Mouse (Mus musculus) forebrain, embryonic 10.5 days (tissue): ENCODE measurements around the gene Gtf3a. TPM values are rescaled to one million over a fixed set of nuclear protein-coding genes. Genes with fewer than 3 reads are reported as not detected.
"Not testable (repeated sequence)": the region's sequence is repeated elsewhere in the genome, so short reads cannot be mapped to it uniquely, and the experiment has no call there.

ENCODE experiments used
- DNase-seq: peaks from one replicate; pipeline ENCODE4 v3.0.0-alpha.2; 2017; ENCODE audit warnings: low spot score; ENCODE audit errors: extremely low spot score
- H3K27ac ChIP-seq: fragments of 300-500 bp; sonication (generic); 2 replicates; pipeline ENCODE4 v1.5.1; 2016; ENCODE audit warnings: mild to moderate bottlenecking
- H3K27me3 ChIP-seq: fragments of 300-500 bp; sonication (generic); 2 replicates; pipeline ENCODE4 v1.6.1; 2016; ENCODE audit warnings: mild to moderate bottlenecking; ENCODE audit not compliant: poor library complexity, severe bottlenecking
- H3K36me3 ChIP-seq: fragments of 300-500 bp; sonication (generic); replicated peaks from 2 replicates; pipeline ENCODE4 v1.6.1; 2016; ENCODE audit warnings: mild to moderate bottlenecking, moderate library complexity
- H3K4me1 ChIP-seq: fragments of 300-500 bp; sonication (generic); 2 replicates; pipeline ENCODE4 v1.6.1; 2016
- H3K4me3 ChIP-seq: fragments of 300-500 bp; sonication (generic); 2 replicates; pipeline ENCODE4 v1.5.1; 2016; ENCODE audit warnings: mild to moderate bottlenecking, moderate library complexity
- H3K9me3 ChIP-seq: fragments of 300-500 bp; sonication (generic); 2 replicates; pipeline ENCODE4 v1.6.1; 2016; ENCODE audit warnings: mild to moderate bottlenecking, moderate library complexity
- WGBS: fragments of 180-500 bp; shearing (Covaris S2); methylation state at CpG from one replicate; pipeline ENCODE4 v1.1.7; 2016; 5-methylcytosine and 5-hydroxymethylcytosine counted together
- polyA plus RNA-seq: library from polyadenylated mRNA; unstranded; fragments of >200 nt; fragmentation: Nextera tagmentation; extraction: Ambion mirVana; gene quantifications from 2 replicates; pipeline ENCODE4 v1.2.1, GENCODE M21; 2016

The Gtf3a gene
- 149 and 150 TPM in 2 replicates for polyA plus RNA-seq

DNA sequence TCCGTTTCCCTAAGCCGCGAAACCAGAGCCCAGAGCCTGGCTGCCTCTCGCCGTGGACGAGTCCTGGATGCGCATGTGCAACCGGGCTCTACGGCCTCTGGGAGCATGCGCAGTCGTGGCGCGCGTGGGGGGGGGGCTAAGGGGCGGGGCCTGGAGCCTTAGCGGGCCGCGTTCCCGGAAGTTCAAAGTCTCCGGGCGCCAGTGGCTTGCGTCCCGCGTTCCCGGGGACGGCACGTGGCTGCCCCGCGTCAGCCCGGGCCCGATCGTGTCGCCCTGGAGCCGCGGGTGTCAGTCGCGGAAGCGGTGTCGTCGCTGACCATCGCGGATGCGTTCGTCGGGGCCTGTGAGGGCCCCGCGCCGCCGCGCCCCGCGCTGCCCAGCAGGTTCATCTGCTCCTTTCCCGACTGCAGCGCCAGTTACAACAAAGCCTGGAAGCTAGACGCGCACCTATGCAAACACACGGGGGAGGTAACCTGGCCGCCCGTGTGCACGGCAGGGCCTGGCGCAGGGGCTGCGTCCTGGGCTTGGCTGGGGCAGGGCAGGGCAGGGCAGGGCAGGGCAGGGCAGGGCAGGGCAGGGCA lies at the start of gene Gtf3a:
Gene Gtf3a (plus strand): TSS at position 150 of the 581 bp plus-strand sequence.
- no peaks in the 10 kb centered on the region for H3K27me3 ChIP-seq
- peaks cover 35% of the 10 kb centered on the region for H3K36me3 ChIP-seq
- WGBS, result under 1% methylated on average over 62 of the region's 62 CpGs
- DNase-seq, result peak; percentile 93
- H3K9me3 ChIP-seq, result peaks cover 4% of the 10 kb centered on the region; the same call in 1 of the 2 replicates
- peak within 1 kb of the TSS; percentile 94 for H3K27ac ChIP-seq
- H3K4me1 ChIP-seq, result peaks cover 22% of the 10 kb centered on the region
- peak within 1 kb of the TSS; percentile 88 for H3K4me3 ChIP-seq

GRCm38 (mm10) chr5:146900331-146900730 lies 48.1 kb upstream of the Gtf3a start:
- Histone ChIP-seq H3K27me3 (0 out of 2 replicates have a peak, but pooled peaks cover 3% of the 10 kb centered on the region), H3K36me3 (no peaks in the 10 kb centered on the region), H3K27ac (no peak overlapping the region), H3K4me3 (no peak overlapping the region), H3K9me3 (no peaks in the 10 kb centered on the region), H3K4me1 (no peaks in the 10 kb centered on the region; the same call in 1 of the 2 replicates)
- no peak for DNase-seq
- 51% methylated on average over 7 of the region's 7 CpGs for WGBS

GRCm38 (mm10) chr5:146901501-146901900 lies 47.0 kb upstream of the Gtf3a start:
- no peak overlapping the region for H3K4me3 ChIP-seq
- WGBS, result 87% methylated on average over 2 of the region's 2 CpGs
- no peaks in the 10 kb centered on the region for H3K36me3 ChIP-seq
- peaks cover 7% of the 10 kb centered on the region for H3K4me1 ChIP-seq
- no peak for DNase-seq
- H3K9me3 ChIP-seq, result no peaks in the 10 kb centered on the region
- H3K27ac ChIP-seq, result no peak overlapping the region
- 0 out of 2 replicates have a peak, but pooled peaks cover 3% of the 10 kb centered on the region for H3K27me3 ChIP-seq

DNA sequence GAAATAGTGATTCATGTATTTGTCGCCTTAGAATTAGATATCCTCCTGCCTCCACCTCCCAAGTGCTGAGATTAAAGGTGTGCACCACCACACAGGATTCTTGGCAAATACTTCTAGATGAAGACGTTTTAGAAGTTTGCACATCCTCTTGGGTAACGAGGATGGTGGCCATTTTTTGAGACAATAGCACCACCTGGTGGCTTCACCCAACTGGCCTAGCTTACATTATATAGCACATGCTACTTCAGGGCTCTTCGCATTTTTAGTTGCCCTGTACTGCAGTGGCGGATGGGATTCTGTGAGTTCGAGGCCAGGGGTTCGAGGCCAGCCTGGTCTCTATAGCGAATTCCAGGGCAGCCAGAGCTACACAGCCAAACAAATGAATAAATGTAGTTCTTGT lies 44.1 kb upstream of the Gtf3a start:
- peaks cover 7% of the 10 kb centered on the region for H3K4me1 ChIP-seq
- peaks cover 18% of the 10 kb centered on the region for H3K27me3 ChIP-seq
- no peaks in the 10 kb centered on the region for H3K36me3 ChIP-seq
- no peaks in the 10 kb centered on the region for H3K9me3 ChIP-seq
- H3K4me3 ChIP-seq, result no peak overlapping the region
- DNase-seq, result peak; percentile 57
- no peak overlapping the region for H3K27ac ChIP-seq
- WGBS, result 42% methylated on average over 8 of the region's 8 CpGs

GRCm38 (mm10) chr5:146905486-146906172 lies 42.8 kb upstream of the Gtf3a start:
- Histone ChIP-seq H3K4me1 (peaks cover 7% of the 10 kb centered on the region; the same call in 1 of the 2 replicates), H3K4me3 (peak overlapping the region; percentile 10; the same call in 1 of the 2 replicates), H3K36me3 (no peaks in the 10 kb centered on the region), H3K27me3 (peaks cover 18% of the 10 kb centered on the region), H3K9me3 (no peaks in the 10 kb centered on the region), H3K27ac (no peak overlapping the region)
- 27% methylated on average over 14 of the region's 14 CpGs for WGBS
- peak; percentile 83 for DNase-seq

GRCm38 (mm10) chr5:146907533-146907932 lies 40.9 kb upstream of the Gtf3a start:
- Histone ChIP-seq H3K4me3 (no peak overlapping the region), H3K27ac (no peak overlapping the region), H3K36me3 (no peaks in the 10 kb centered on the region), H3K27me3 (peaks cover 29% of the 10 kb centered on the region), H3K4me1 (peaks cover 12% of the 10 kb centered on the region), H3K9me3 (no peaks in the 10 kb centered on the region)
- 61% methylated on average over 5 of the region's 5 CpGs for WGBS
- DNase-seq, result no peak

GRCm38 (mm10) chr5:146908629-146909028 lies 39.8 kb upstream of the Gtf3a start:
- WGBS, result 57% methylated on average over 11 of the region's 11 CpGs
- no peak for DNase-seq
- Histone ChIP-seq H3K36me3 (no peaks in the 10 kb centered on the region), H3K4me1 (peaks cover 14% of the 10 kb centered on the region), H3K27me3 (peaks cover 37% of the 10 kb centered on the region), H3K4me3 (no peak overlapping the region), H3K9me3 (no peaks in the 10 kb centered on the region), H3K27ac (no peak overlapping the region)

GRCm38 (mm10) chr5:146912206-146912605 lies 36.3 kb upstream of the Gtf3a start:
- DNase-seq, result no peak
- no peak overlapping the region for H3K4me3 ChIP-seq
- H3K27me3 ChIP-seq, result peaks cover 38% of the 10 kb centered on the region
- H3K36me3 ChIP-seq, result no peaks in the 10 kb centered on the region
- H3K4me1 ChIP-seq, result peaks cover 7% of the 10 kb centered on the region
- H3K9me3 ChIP-seq, result no peaks in the 10 kb centered on the region
- H3K27ac ChIP-seq, result no peak overlapping the region
- WGBS, result 17% methylated on average over 9 of the region's 9 CpGs

DNA sequence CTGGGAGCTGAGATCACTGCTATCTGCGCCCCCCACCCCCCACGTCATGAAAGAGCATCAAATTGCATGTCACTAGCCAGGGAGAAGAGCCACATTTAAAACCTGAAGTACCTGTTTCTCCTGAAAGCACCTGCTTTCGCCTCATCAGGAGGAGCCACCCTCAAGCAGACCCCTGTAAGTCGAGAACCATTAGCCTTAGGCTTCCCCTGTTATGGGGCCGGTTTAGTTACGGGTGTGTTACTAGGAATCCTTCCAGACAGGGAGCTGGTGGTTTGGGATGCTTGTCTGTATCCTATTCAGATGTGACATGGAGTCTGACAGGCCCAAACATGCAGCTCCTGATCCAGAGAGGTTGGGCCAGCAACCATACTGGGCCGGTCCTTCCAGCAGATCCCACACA lies 35.1 kb upstream of the Gtf3a start:
- H3K36me3 ChIP-seq, result no peaks in the 10 kb centered on the region
- H3K27me3 ChIP-seq, result peaks cover 28% of the 10 kb centered on the region
- no peak for DNase-seq
- no peaks in the 10 kb centered on the region for H3K9me3 ChIP-seq
- peaks cover 7% of the 10 kb centered on the region for H3K4me1 ChIP-seq
- WGBS, result 75% methylated on average over 7 of the region's 7 CpGs
- H3K27ac ChIP-seq, result no peak overlapping the region
- H3K4me3 ChIP-seq, result no peak overlapping the region

DNA sequence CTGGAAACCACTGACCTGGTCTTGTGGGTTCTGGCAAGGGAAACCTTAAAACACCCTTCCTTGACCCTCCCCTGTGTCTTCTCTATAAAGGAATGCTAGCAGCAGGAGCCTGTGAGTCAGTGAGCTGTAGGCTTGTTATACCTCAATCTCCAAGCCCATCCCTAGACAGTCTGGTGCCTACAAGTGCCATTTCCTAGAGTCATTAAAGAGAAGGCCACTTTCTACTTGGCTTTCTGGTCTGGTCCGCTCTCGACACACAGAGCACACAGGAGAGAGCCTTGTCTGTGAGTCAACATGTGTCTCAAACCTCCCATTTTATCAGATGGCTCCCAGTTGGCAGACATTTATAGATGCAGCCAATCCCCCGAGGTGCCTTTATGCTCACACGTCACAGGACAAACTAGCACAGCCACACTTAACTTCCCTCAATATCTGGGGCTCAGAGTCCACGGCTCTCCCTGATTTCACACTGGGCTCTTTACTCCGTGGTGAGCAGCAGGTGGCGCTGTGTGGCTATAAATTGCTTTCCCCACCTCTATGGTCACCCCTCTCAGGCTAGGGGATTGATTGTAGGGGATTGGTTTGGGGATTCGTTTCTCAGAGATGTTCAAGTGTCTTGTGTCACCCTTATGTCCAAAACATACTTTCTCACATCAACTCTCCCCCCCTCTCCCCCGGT lies 34.2 kb upstream of the Gtf3a start:
- H3K4me1 ChIP-seq, result peaks cover 7% of the 10 kb centered on the region
- no peaks in the 10 kb centered on the region for H3K9me3 ChIP-seq
- peaks cover 28% of the 10 kb centered on the region for H3K27me3 ChIP-seq
- no peak overlapping the region for H3K4me3 ChIP-seq
- H3K27ac ChIP-seq, result no peak overlapping the region
- 29% methylated on average over 9 of the region's 9 CpGs for WGBS
- DNase-seq, result peak; percentile 55
- no peaks in the 10 kb centered on the region for H3K36me3 ChIP-seq

DNA sequence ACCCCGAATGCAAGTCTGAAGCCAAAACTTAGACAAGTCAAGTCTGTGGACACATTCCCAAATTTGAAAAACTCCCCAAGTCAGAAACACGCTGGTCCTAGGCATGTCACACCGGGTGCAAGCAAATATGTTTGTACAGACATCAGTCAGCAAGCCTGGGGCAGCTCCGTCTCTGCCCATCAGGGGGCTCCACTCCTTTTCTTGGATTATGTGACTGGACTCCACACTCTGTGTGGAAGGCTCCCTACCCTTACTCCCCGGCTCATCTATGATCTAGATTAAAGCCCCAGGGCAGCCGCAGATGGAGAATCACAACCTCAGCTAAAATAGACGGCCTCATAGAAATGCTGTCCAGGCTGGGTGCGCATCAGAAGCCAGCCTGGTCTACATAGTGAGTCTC lies 32.2 kb upstream of the Gtf3a start:
- H3K27me3 ChIP-seq, result peaks cover 32% of the 10 kb centered on the region
- H3K36me3 ChIP-seq, result no peaks in the 10 kb centered on the region
- no peaks in the 10 kb centered on the region for H3K9me3 ChIP-seq
- peaks cover 26% of the 10 kb centered on the region for H3K4me1 ChIP-seq
- DNase-seq, result no peak
- WGBS, result 70% methylated on average over 8 of the region's 8 CpGs
- no peak overlapping the region for H3K27ac ChIP-seq
- H3K4me3 ChIP-seq, result no peak overlapping the region

DNA sequence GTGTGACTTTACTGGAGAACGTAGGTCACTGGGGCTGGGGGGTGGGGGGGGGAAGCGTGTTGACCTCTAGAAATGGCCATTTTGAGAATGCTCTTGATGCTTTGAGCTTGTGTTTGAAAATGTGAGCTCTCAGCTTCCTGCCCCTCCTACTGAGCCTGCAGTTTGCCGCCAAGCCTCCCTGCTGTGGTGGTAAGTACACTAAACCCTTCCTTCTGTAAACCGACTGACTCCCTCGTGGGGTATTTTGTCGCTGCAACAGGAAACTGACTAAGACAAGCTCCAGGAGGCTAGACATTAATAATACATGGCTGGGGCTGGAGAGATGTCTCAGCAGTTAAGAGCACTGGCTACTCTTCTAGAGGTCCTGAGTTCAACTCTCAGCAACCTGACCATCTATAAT lies 31.7 kb upstream of the Gtf3a start:
- Histone ChIP-seq H3K4me1 (peaks cover 26% of the 10 kb centered on the region), H3K27ac (no peak overlapping the region), H3K4me3 (no peak overlapping the region), H3K27me3 (peaks cover 27% of the 10 kb centered on the region), H3K9me3 (no peaks in the 10 kb centered on the region), H3K36me3 (no peaks in the 10 kb centered on the region)
- DNase-seq, result no peak
- WGBS, result 38% methylated on average over 6 of the region's 6 CpGs

DNA sequence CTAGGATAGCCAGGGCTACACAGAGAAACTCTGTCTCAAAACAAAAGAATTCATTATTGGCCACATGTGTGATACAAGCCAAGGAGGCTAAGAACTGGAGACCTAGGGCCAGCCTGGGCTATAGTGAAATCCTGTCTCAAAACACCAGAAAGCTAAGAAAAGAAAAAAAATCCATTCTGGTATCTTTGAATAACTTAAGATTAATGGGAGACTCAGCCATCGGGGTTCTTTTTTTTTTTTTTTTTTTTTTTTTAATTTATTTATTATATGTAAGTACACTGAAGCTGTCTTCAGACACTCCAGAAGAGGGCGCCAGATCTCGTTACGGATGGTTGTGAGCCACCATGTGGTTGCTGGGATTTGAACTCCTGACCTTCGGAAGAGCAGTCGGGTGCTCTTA lies 31.1 kb upstream of the Gtf3a start:
- WGBS, result 82% methylated on average over 6 of the region's 6 CpGs
- not testable (repeated sequence) for DNase-seq, H3K4me3 ChIP-seq, H3K36me3 ChIP-seq, H3K9me3 ChIP-seq, H3K27ac ChIP-seq
- peaks cover 23% of the 10 kb centered on the region for H3K4me1 ChIP-seq
- peaks cover 26% of the 10 kb centered on the region for H3K27me3 ChIP-seq
